Comparison of ENCODE assay signal across 21 mouse cellular contexts in genomic region chr10:37071420-37071819, GRCm38 (mm10).
"Had no signal": no experiment of that assay in that cellular context is flagged by ENCODE, and none has a peak within 500 bp of the region (broad histone marks: within the 10 kb centered on the region; RNA-seq: fewer than 3 reads in every experiment).

No protein-coding gene starts in this region.

- H3K27ac ChIP-seq: liver, embryonic 15.5 days; lung, embryonic 15.5 days; macrophage; midbrain, embryonic 12.5 days; neural tube, embryonic 13.5 days; neural tube, embryonic 15.5 days had no signal

- H3K27me3 ChIP-seq: liver, embryonic 15.5 days; lung, embryonic 15.5 days; megakaryocyte, embryonic 14.5 days; midbrain, embryonic 12.5 days; neural tube, embryonic 13.5 days; neural tube, embryonic 15.5 days had no signal

- ATAC-seq: liver, postnatal 0 days; lung, postnatal 0 days had no signal

- H3K4me1 ChIP-seq: liver, embryonic 15.5 days; lung, embryonic 15.5 days; megakaryocyte, embryonic 14.5 days; midbrain, embryonic 12.5 days; neural tube, embryonic 13.5 days; neural tube, embryonic 15.5 days had no signal

- H3K36me3 ChIP-seq: liver, embryonic 15.5 days; lung, embryonic 15.5 days; midbrain, embryonic 12.5 days; neural tube, embryonic 13.5 days; neural tube, embryonic 15.5 days had no signal

- DNase-seq: liver, postnatal 0 days; lung, adult 2 months; lung, postnatal 14 days; lung, postnatal 36 days; midbrain, embryonic 14.5 days; retina, postnatal 1 day; right cerebral cortex, adult 18-20 months; right cerebral cortex, postnatal 25 days; right cerebral cortex, postnatal 4 days; spleen, adult 18-20 months; thymus, adult 18-20 months; thymus, postnatal 25 days; thymus, postnatal 4 days had no signal

- H3K4me3 ChIP-seq: liver, embryonic 15.5 days; lung, embryonic 15.5 days; megakaryocyte, embryonic 14.5 days; midbrain, embryonic 12.5 days; neural tube, embryonic 13.5 days; neural tube, embryonic 15.5 days had no signal

- H3K9ac ChIP-seq: liver, embryonic 15.5 days; liver, postnatal 0 days; lung, embryonic 15.5 days; midbrain, embryonic 12.5 days; neural tube, embryonic 13.5 days; neural tube, embryonic 15.5 days had no signal

- H3K9me3 ChIP-seq: liver, embryonic 15.5 days; lung, embryonic 15.5 days; megakaryocyte, embryonic 14.5 days; midbrain, embryonic 12.5 days; neural tube, embryonic 13.5 days; neural tube, embryonic 15.5 days had no signal

- H3K4me2 ChIP-seq: liver, embryonic 15.5 days; lung, embryonic 15.5 days; midbrain, embryonic 12.5 days; neural tube, embryonic 13.5 days; neural tube, embryonic 15.5 days had no signal
